Mouse (Mus musculus): ENCODE measurements around the gene Clip1. TPM values are rescaled to one million over a fixed set of nuclear protein-coding genes. Genes with fewer than 3 reads are reported as not detected.

Gene Clip1
- total and polyA plus RNA-seq, 3 experiments, result 13.3 to 23.0 TPM; not detected in 1

DNA sequence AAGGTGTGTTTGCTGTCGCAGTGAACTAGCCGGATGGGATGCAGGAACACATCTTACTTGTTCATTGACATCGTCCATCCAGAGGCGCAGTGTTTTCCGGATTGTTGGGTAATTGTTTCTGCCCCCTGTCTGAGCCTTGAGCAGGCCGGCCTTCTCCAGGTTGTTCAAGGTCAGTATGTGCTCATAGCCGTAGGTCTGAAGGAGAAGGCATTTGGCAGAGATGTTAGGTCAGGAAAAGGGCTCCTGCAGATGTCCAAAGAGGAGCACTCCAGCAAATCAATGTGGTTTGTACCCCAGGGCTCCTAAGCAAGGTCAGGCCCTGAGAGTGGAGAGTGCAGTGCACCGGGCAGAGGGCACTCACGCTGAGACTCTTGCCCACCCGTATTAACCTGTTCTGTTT, 150.6 kb downstream of the Clip1 start:
- H3K36me3 ChIP-seq (ENCODE audit: control insufficient read depth in 1 of 2, insufficient read depth in 2 of 2, low read length in 2 of 2), result peaks cover 0 to 7% of the 10 kb centered on the region in 2 experiments; a peak in 2 of 4 replicates

DNA sequence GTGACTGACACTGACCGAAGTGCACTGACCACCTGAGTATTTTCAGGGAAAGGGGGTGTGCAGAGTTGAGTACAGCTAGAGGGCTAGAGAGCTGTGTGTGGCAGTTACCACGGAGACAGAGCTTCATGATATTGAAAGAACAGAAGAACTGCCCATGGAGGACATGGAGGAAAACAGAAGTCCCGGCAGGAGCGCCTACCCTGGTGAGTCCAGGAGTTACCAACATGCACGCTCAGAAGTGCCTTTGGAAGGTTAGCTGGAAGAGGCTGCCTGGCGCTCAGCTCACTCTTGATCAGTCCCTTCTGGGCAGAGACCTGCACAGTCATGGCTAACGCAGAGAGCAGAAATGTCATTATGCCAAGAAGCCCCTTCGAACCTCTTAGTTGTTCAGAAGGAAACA, 154.4 kb downstream of the Clip1 start:
- Histone ChIP-seq H3K4me1 (ENCODE audit: control insufficient read depth in 1 of 2, insufficient read depth in 2 of 2, low read length in 2 of 2) (no peaks in the 10 kb centered on the region), H3K9ac (ENCODE audit: control insufficient read depth, low read depth, low read length, poor library complexity, severe bottlenecking) (no peak overlapping the region), H3K27me3 (ENCODE audit: control insufficient read depth in 1 of 2, insufficient read depth in 2 of 2, low read length in 2 of 2) (no peaks in the 10 kb centered on the region), H3K27ac (ENCODE audit: control insufficient read depth, low read depth, low read length) (no peak overlapping the region), H3K9me3 (replicated peaks; ENCODE audit: insufficient read depth, low read length) (no peaks in the 10 kb centered on the region), H3K36me3 (ENCODE audit: control insufficient read depth in 1 of 2, insufficient read depth in 2 of 2, low read length in 2 of 2) (peaks cover 0 to under 1% of the 10 kb centered on the region in 2 experiments; a peak in 1 of 4 replicates), H3K4me3 (ENCODE audit: control insufficient read depth in 1 of 2, insufficient read depth in 1 of 2, low read depth in 2 of 2, low read length in 2 of 2) (no peak overlapping the region), H3K79me2 (ENCODE audit: control insufficient read depth, insufficient read depth, low read length, poor library complexity) (no peaks in the 10 kb centered on the region)
- TF ChIP-seq HCFC1 (IDR thresholded peaks at IDR 0.05; ENCODE audit: low read depth, low read length), result no peak
- no peak for TF ChIP-seq RAD21 (IDR thresholded peaks at IDR 0.05; ENCODE audit: low read depth, low read length)
- TF ChIP-seq POLR2AphosphoS2 (IDR thresholded peaks at IDR 0.05; ENCODE audit: low read length), result no peak
- no peak for TF ChIP-seq ZNF384 (IDR thresholded peaks at IDR 0.05; ENCODE audit: low read depth, low read length)
- no peak for TF ChIP-seq MAX (IDR thresholded peaks at IDR 0.05; ENCODE audit: low read length)
- TF ChIP-seq SIN3A (IDR thresholded peaks at IDR 0.05; ENCODE audit: low read length), result no peak
- no peak for TF ChIP-seq USF2 (IDR thresholded peaks at IDR 0.05; ENCODE audit: borderline replicate concordance in 1 of 2, insufficient read depth in 1 of 2, low read depth in 1 of 2, low read length in 2 of 2)
- no peak for TF ChIP-seq MYC (IDR thresholded peaks at IDR 0.05; ENCODE audit: low read depth, low read length)
- TF ChIP-seq ELF1 (IDR thresholded peaks at IDR 0.05; ENCODE audit: low read depth, low read length), result no peak
- TF ChIP-seq ZKSCAN1 (IDR thresholded peaks at IDR 0.05; ENCODE audit: low read depth, low read length), result no peak
- TF ChIP-seq POLR2A (IDR thresholded peaks at IDR 0.05; ENCODE audit: control insufficient read depth in 1 of 2, insufficient read depth in 1 of 2, low read depth in 1 of 2, low read length in 2 of 2, poor library complexity in 1 of 2), result no peak
- no peak for TF ChIP-seq MAZ (IDR thresholded peaks at IDR 0.05; ENCODE audit: low read depth, low read length)
- no peak for DNase-seq (ENCODE audit: low read depth, low spot score)

More for the DNA sequence above, 150.6 kb downstream of the Clip1 start:
- DNase-seq (ENCODE audit: low read depth, low spot score), result no peak
- Histone ChIP-seq H3K9ac (ENCODE audit: control insufficient read depth, low read depth, low read length, poor library complexity, severe bottlenecking) (no peak overlapping the region), H3K79me2 (ENCODE audit: control insufficient read depth, insufficient read depth, low read length, poor library complexity) (no peaks in the 10 kb centered on the region), H3K4me1 (ENCODE audit: control insufficient read depth in 1 of 2, insufficient read depth in 2 of 2, low read length in 2 of 2) (no peaks in the 10 kb centered on the region), H3K4me3 (ENCODE audit: control insufficient read depth in 1 of 2, insufficient read depth in 1 of 2, low read depth in 2 of 2, low read length in 2 of 2) (no peak overlapping the region), H3K9me3 (replicated peaks; ENCODE audit: insufficient read depth, low read length) (no peaks in the 10 kb centered on the region), H3K27me3 (ENCODE audit: control insufficient read depth in 1 of 2, insufficient read depth in 2 of 2, low read length in 2 of 2) (no peaks in the 10 kb centered on the region), H3K27ac (ENCODE audit: control insufficient read depth, low read depth, low read length) (no peak overlapping the region)
- TF ChIP-seq MXI1 (IDR thresholded peaks at IDR 0.05; ENCODE audit: low read depth, low read length), result no peak

DNA sequence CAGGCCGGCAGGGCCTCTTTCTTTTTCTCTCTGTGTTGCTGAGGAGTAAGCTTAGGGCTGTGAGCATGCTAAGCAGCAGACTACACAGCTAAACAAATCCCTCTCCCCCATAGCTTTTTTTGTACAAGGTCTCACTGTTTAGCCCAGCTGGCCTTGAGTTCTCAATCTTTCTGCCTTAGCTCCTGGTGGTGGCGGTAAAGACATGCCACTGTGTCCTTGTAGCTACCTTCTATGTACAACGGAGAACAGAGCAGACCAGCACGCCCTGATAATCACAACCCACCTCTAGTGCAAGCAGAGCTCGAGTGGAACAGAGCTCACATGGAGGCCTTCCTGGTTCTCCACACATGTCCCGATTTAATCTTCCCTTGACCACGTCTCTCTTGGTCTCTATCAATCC, 155.8 kb downstream of the Clip1 start:
- Histone ChIP-seq H3K9me3 (replicated peaks; ENCODE audit: insufficient read depth, low read length) (no peaks in the 10 kb centered on the region), H3K4me3 (ENCODE audit: control insufficient read depth in 1 of 2, insufficient read depth in 1 of 2, low read depth in 2 of 2, low read length in 2 of 2) (no peak overlapping the region), H3K4me1 (ENCODE audit: control insufficient read depth in 1 of 2, insufficient read depth in 2 of 2, low read length in 2 of 2) (peaks cover 3 to 5% of the 10 kb centered on the region in 2 experiments; a peak in 3 of 4 replicates), H3K27ac (ENCODE audit: control insufficient read depth, low read depth, low read length) (no peak overlapping the region), H3K36me3 (ENCODE audit: control insufficient read depth in 1 of 2, insufficient read depth in 2 of 2, low read length in 2 of 2) (peaks cover 0 to 4% of the 10 kb centered on the region in 2 experiments; a peak in 3 of 4 replicates), H3K27me3 (ENCODE audit: control insufficient read depth in 1 of 2, insufficient read depth in 2 of 2, low read length in 2 of 2) (no peaks in the 10 kb centered on the region), H3K79me2 (ENCODE audit: control insufficient read depth, insufficient read depth, low read length, poor library complexity) (peaks cover 2% of the 10 kb centered on the region; the same call in 1 of the 2 replicates), H3K9ac (ENCODE audit: control insufficient read depth, low read depth, low read length, poor library complexity, severe bottlenecking) (no peak overlapping the region)
- TF ChIP-seq NELFE (IDR thresholded peaks at IDR 0.05; ENCODE audit: low read depth, low read length), result no peak
- TF ChIP-seq JUND (IDR thresholded peaks at IDR 0.05; ENCODE audit: low read depth, low read length), result no peak
- no peak for TF ChIP-seq USF2 (IDR thresholded peaks at IDR 0.05; ENCODE audit: borderline replicate concordance in 1 of 2, insufficient read depth in 1 of 2, low read depth in 1 of 2, low read length in 2 of 2)
- no peak for TF ChIP-seq RAD21 (IDR thresholded peaks at IDR 0.05; ENCODE audit: low read depth, low read length)
- TF ChIP-seq CTCF (IDR thresholded peaks at IDR 0.05 in 2 of 3, conservative IDR thresholded peaks at IDR 0.05 in 1 of 3; ENCODE audit: control insufficient read depth in 1 of 3, insufficient read depth in 1 of 3, low read depth in 2 of 3, low read length in 3 of 3, poor library complexity in 1 of 3, severe bottlenecking in 1 of 3), result no peak
- DNase-seq (ENCODE audit: low read depth, low spot score), result no peak

Other genes starting within 250 kb of the Clip1 start
- gene Lrrc43, start 195.3 kb downstream of the Clip1 start, total RNA-seq (2012; rRNA removed), result not detected in 2 replicates
- not detected for gene Lrrc43, start 195.3 kb downstream of the Clip1 start, polyA plus RNA-seq (2012; ENCODE audit: insufficient read depth in 1 of 2, insufficient read length in 2 of 2, low read depth in 1 of 2, low replicate concordance in 2 of 2, missing spikeins in 1 of 2)
- not detected in 2 replicates for gene Il31, start 195.1 kb downstream of the Clip1 start, total RNA-seq (2012; rRNA removed)
- gene Il31, start 195.1 kb downstream of the Clip1 start, polyA plus RNA-seq (2012; ENCODE audit: insufficient read depth in 1 of 2, insufficient read length in 2 of 2, low read depth in 1 of 2, low replicate concordance in 2 of 2, missing spikeins in 1 of 2), result not detected
- 0.23 and 0.39 TPM in 2 replicates for gene B3gnt4, start 174.2 kb downstream of the Clip1 start, total RNA-seq (2012; rRNA removed)
- under 1 TPM in 1 of 2 experiments, not detected in 1; 0.25 TPM for gene B3gnt4, start 174.2 kb downstream of the Clip1 start, polyA plus RNA-seq (2012; ENCODE audit: insufficient read depth in 1 of 2, insufficient read length in 2 of 2, low read depth in 1 of 2, low replicate concordance in 2 of 2, missing spikeins in 1 of 2)
- gene Diablo, start 160.4 kb downstream of the Clip1 start, total RNA-seq (2012; rRNA removed), result 46.8 and 48.9 TPM in 2 replicates
- gene Diablo, start 160.4 kb downstream of the Clip1 start, polyA plus RNA-seq (2012; ENCODE audit: insufficient read depth in 1 of 2, insufficient read length in 2 of 2, low read depth in 1 of 2, low replicate concordance in 2 of 2, missing spikeins in 1 of 2), result 10 to 100 TPM in 1 of 2 experiments, not detected in 1; 70.8 TPM
- 0.54 TPM in 1 of 2 replicates, not detected in the other for gene Gm49027, start 159.1 kb downstream of the Clip1 start, total RNA-seq (2012; rRNA removed)
- under 1 TPM in 1 of 2 experiments, not detected in 1; 0.53 TPM for gene Gm49027, start 159.1 kb downstream of the Clip1 start, polyA plus RNA-seq (2012; ENCODE audit: insufficient read depth in 1 of 2, insufficient read length in 2 of 2, low read depth in 1 of 2, low replicate concordance in 2 of 2, missing spikeins in 1 of 2)
- gene Vps33a, start 111.6 kb downstream of the Clip1 start, total RNA-seq (2012; rRNA removed), result 20.9 and 21.4 TPM in 2 replicates
- gene Vps33a, start 111.6 kb downstream of the Clip1 start, polyA plus RNA-seq (2012; ENCODE audit: insufficient read depth in 1 of 2, insufficient read length in 2 of 2, low read depth in 1 of 2, low replicate concordance in 2 of 2, missing spikeins in 1 of 2), result 10 to 100 TPM in 1 of 2 experiments, not detected in 1; 23.9 TPM
- gene Zcchc8, start 36.5 kb upstream of the Clip1 start, total RNA-seq (2012; rRNA removed), result 17.2 and 18.4 TPM in 2 replicates
- gene Zcchc8, start 36.5 kb upstream of the Clip1 start, polyA plus RNA-seq (2012; ENCODE audit: insufficient read depth in 1 of 2, insufficient read length in 2 of 2, low read depth in 1 of 2, low replicate concordance in 2 of 2, missing spikeins in 1 of 2), result 10 to 100 TPM in 1 of 2 experiments, not detected in 1; 57.4 TPM
- gene Rsrc2, start 64.8 kb upstream of the Clip1 start, total RNA-seq (2012; rRNA removed), result 55.2 and 56.9 TPM in 2 replicates
- gene Rsrc2, start 64.8 kb upstream of the Clip1 start, polyA plus RNA-seq (2012; ENCODE audit: insufficient read depth in 1 of 2, insufficient read length in 2 of 2, low read depth in 1 of 2, low replicate concordance in 2 of 2, missing spikeins in 1 of 2), result 10 to 100 TPM in 1 of 2 experiments, not detected in 1; 82.9 TPM
- 27.0 and 28.5 TPM in 2 replicates for gene Kntc1, start 65.1 kb upstream of the Clip1 start, total RNA-seq (2012; rRNA removed)
- gene Kntc1, start 65.1 kb upstream of the Clip1 start, polyA plus RNA-seq (2012; ENCODE audit: insufficient read depth in 1 of 2, insufficient read length in 2 of 2, low read depth in 1 of 2, low replicate concordance in 2 of 2, missing spikeins in 1 of 2), result 10 to 100 TPM in 1 of 2 experiments, not detected in 1; 29.7 TPM
- gene Hcar2, start 180.9 kb upstream of the Clip1 start, total RNA-seq (2012; rRNA removed), result not detected in 2 replicates
- gene Hcar2, start 180.9 kb upstream of the Clip1 start, polyA plus RNA-seq (2012; ENCODE audit: insufficient read depth in 1 of 2, insufficient read length in 2 of 2, low read depth in 1 of 2, low replicate concordance in 2 of 2, missing spikeins in 1 of 2), result not detected
- not detected in 2 replicates for gene Hcar1, start 195.4 kb upstream of the Clip1 start, total RNA-seq (2012; rRNA removed)
- gene Hcar1, start 195.4 kb upstream of the Clip1 start, polyA plus RNA-seq (2012; ENCODE audit: insufficient read depth in 1 of 2, insufficient read length in 2 of 2, low read depth in 1 of 2, low replicate concordance in 2 of 2, missing spikeins in 1 of 2), result not detected
- gene Denr, start 222.6 kb upstream of the Clip1 start, total RNA-seq (2012; rRNA removed), result 100 and 109 TPM in 2 replicates
- 100 to 1,000 TPM in 1 of 2 experiments, 10 to 100 TPM in 1; 62.4 to 323 TPM for gene Denr, start 222.6 kb upstream of the Clip1 start, polyA plus RNA-seq (2012; ENCODE audit: insufficient read depth in 1 of 2, insufficient read length in 2 of 2, low read depth in 1 of 2, low replicate concordance in 2 of 2, missing spikeins in 1 of 2)
- gene Gm43518, start 242.8 kb upstream of the Clip1 start, total RNA-seq (2012; rRNA removed), result 1.5 and 2.1 TPM in 2 replicates
- 1 to 10 TPM in 1 of 2 experiments, not detected in 1; 3.6 TPM for gene Gm43518, start 242.8 kb upstream of the Clip1 start, polyA plus RNA-seq (2012; ENCODE audit: insufficient read depth in 1 of 2, insufficient read length in 2 of 2, low read depth in 1 of 2, low replicate concordance in 2 of 2, missing spikeins in 1 of 2)
- 7.5 and 8.5 TPM in 2 replicates for gene Ccdc62, start 246.1 kb upstream of the Clip1 start, total RNA-seq (2012; rRNA removed)
- gene Ccdc62, start 246.1 kb upstream of the Clip1 start, polyA plus RNA-seq (2012; ENCODE audit: insufficient read depth in 1 of 2, insufficient read length in 2 of 2, low read depth in 1 of 2, low replicate concordance in 2 of 2, missing spikeins in 1 of 2), result 10 to 100 TPM in 1 of 2 experiments, not detected in 1; 13.4 TPM

Data from MEL (cell line).